Mouse (Mus musculus): ENCODE data around the gene Sf3b5. TPM values are rescaled to one million over a fixed set of nuclear protein-coding genes. Genes with fewer than 3 reads are reported as not detected.

The Sf3b5 gene
- polyA plus RNA-seq, 1 experiment from 2014 or later = 34.5 TPM

GRCm38 (mm10) chr10:12991953-12992352, 13.2 kb upstream of the Sf3b5 start:
- Histone ChIP-seq H3K4me3 (ENCODE audit: low read length) (no peak overlapping the region), H3K4me2 (ENCODE audit: low read depth, low read length) (no peak overlapping the region), H3K27me3 (ENCODE audit: control insufficient read depth, insufficient read depth, low read depth, low read length) (no peaks in the 10 kb centered on the region), H3K9me3 (ENCODE audit: control insufficient read depth, low read length) (no peaks in the 10 kb centered on the region), H3K36me3 (ENCODE audit: control insufficient read depth, insufficient read depth, low read length) (no peaks in the 10 kb centered on the region), H3K4me1 (replicated peaks; ENCODE audit: control insufficient read depth, insufficient read depth, low read length) (no peaks in the 10 kb centered on the region), H3K27ac (ENCODE audit: low read length) (no peak overlapping the region), H3K9ac (ENCODE audit: low read length) (no peak overlapping the region)
- ATAC-seq (ENCODE audit: low read depth) = no peak
- 78% methylated on average over 5 of the region's 5 CpGs for WGBS

- Histone ChIP-seq H3K27ac (ENCODE audit: low read length) (no peak overlapping the region), H3K4me1 (replicated peaks; ENCODE audit: control insufficient read depth, insufficient read depth, low read length) (no peaks in the 10 kb centered on the region), H3K4me3 (ENCODE audit: low read length) (no peak overlapping the region), H3K36me3 (ENCODE audit: control insufficient read depth, insufficient read depth, low read length) (no peaks in the 10 kb centered on the region), H3K27me3 (ENCODE audit: control insufficient read depth, insufficient read depth, low read depth, low read length) (no peaks in the 10 kb centered on the region), H3K9ac (ENCODE audit: low read length) (no peak overlapping the region), H3K9me3 (ENCODE audit: control insufficient read depth, low read length) (no peaks in the 10 kb centered on the region), H3K4me2 (ENCODE audit: low read depth, low read length) (no peak overlapping the region)
- WGBS = 87% methylated on average over 25 of the region's 25 CpGs
- no peak for ATAC-seq (ENCODE audit: low read depth)
These were observed 11.6 kb upstream of the Sf3b5 start for GRCm38 (mm10) chr10:12993411-12994039.

GRCm38 (mm10) chr10:12996736-12997477, 8.2 kb upstream of the Sf3b5 start:
- no peaks in the 10 kb centered on the region for H3K4me1 ChIP-seq (replicated peaks; ENCODE audit: control insufficient read depth, insufficient read depth, low read length)
- no peak overlapping the region for H3K27ac ChIP-seq (ENCODE audit: low read length)
- H3K9me3 ChIP-seq (ENCODE audit: control insufficient read depth, low read length) = no peaks in the 10 kb centered on the region
- peak; percentile 87 for ATAC-seq (ENCODE audit: low read depth)
- peak overlapping the region; percentile 17 for H3K4me2 ChIP-seq (ENCODE audit: low read depth, low read length)
- no peaks in the 10 kb centered on the region for H3K36me3 ChIP-seq (ENCODE audit: control insufficient read depth, insufficient read depth, low read length)
- no peaks in the 10 kb centered on the region for H3K27me3 ChIP-seq (ENCODE audit: control insufficient read depth, insufficient read depth, low read depth, low read length)
- H3K4me3 ChIP-seq (ENCODE audit: low read length) = no peak overlapping the region
- WGBS = 33% methylated on average over 17 of the region's 17 CpGs
- no peak overlapping the region for H3K9ac ChIP-seq (ENCODE audit: low read length)

- peak; percentile 100 for ATAC-seq (ENCODE audit: low read depth)
- WGBS = 3% methylated on average over 52 of the region's 52 CpGs
- Histone ChIP-seq H3K9me3 (ENCODE audit: control insufficient read depth, low read length) (no peaks in the 10 kb centered on the region), H3K27ac (ENCODE audit: low read length) (peak overlapping the region; percentile 64), H3K27me3 (ENCODE audit: control insufficient read depth, insufficient read depth, low read depth, low read length) (no peaks in the 10 kb centered on the region), H3K4me1 (replicated peaks; ENCODE audit: control insufficient read depth, insufficient read depth, low read length) (peaks cover 10% of the 10 kb centered on the region), H3K36me3 (ENCODE audit: control insufficient read depth, insufficient read depth, low read length) (no peaks in the 10 kb centered on the region; the same call in 1 of the 2 replicates), H3K4me3 (ENCODE audit: low read length) (peak overlapping the region; percentile 65), H3K9ac (ENCODE audit: low read length) (peak overlapping the region; percentile 76), H3K4me2 (ENCODE audit: low read depth, low read length) (peak overlapping the region; percentile 89)
These were observed 3.0 kb downstream of the Sf3b5 start for GRCm38 (mm10) chr10:13007876-13008736.

GRCm38 (mm10) chr10:13008737-13009121, 3.6 kb downstream of the Sf3b5 start:
- H3K4me2 ChIP-seq (ENCODE audit: low read depth, low read length) = peak overlapping the region; percentile 89
- H3K9me3 ChIP-seq (ENCODE audit: control insufficient read depth, low read length) = no peaks in the 10 kb centered on the region
- peak overlapping the region; percentile 65 for H3K4me3 ChIP-seq (ENCODE audit: low read length)
- peak overlapping the region; percentile 64 for H3K27ac ChIP-seq (ENCODE audit: low read length)
- H3K36me3 ChIP-seq (ENCODE audit: control insufficient read depth, insufficient read depth, low read length) = no peaks in the 10 kb centered on the region; the same call in 1 of the 2 replicates
- peaks cover 10% of the 10 kb centered on the region for H3K4me1 ChIP-seq (replicated peaks; ENCODE audit: control insufficient read depth, insufficient read depth, low read length)
- WGBS = 1% methylated on average over 29 of the region's 29 CpGs
- H3K27me3 ChIP-seq (ENCODE audit: control insufficient read depth, insufficient read depth, low read depth, low read length) = no peaks in the 10 kb centered on the region
- peak overlapping the region; percentile 76 for H3K9ac ChIP-seq (ENCODE audit: low read length)
- no peak; the same call in 1 of the 2 replicates for ATAC-seq (ENCODE audit: low read depth)

- Histone ChIP-seq H3K4me3 (ENCODE audit: low read length) (no peak overlapping the region), H3K4me2 (ENCODE audit: low read depth, low read length) (no peak overlapping the region), H3K27ac (ENCODE audit: low read length) (no peak overlapping the region), H3K27me3 (ENCODE audit: control insufficient read depth, insufficient read depth, low read depth, low read length) (no peaks in the 10 kb centered on the region), H3K36me3 (ENCODE audit: control insufficient read depth, insufficient read depth, low read length) (no peaks in the 10 kb centered on the region; the same call in 1 of the 2 replicates), H3K4me1 (replicated peaks; ENCODE audit: control insufficient read depth, insufficient read depth, low read length) (peaks cover 8% of the 10 kb centered on the region), H3K9ac (ENCODE audit: low read length) (no peak overlapping the region), H3K9me3 (ENCODE audit: control insufficient read depth, low read length) (no peaks in the 10 kb centered on the region)
- 64% methylated on average over 7 of the region's 7 CpGs for WGBS
- ATAC-seq (ENCODE audit: low read depth) = no peak
These were observed 8.9 kb downstream of the Sf3b5 start for GRCm38 (mm10) chr10:13014026-13014425.

- Histone ChIP-seq H3K4me3 (ENCODE audit: low read length) (no peak overlapping the region), H3K27me3 (ENCODE audit: control insufficient read depth, insufficient read depth, low read depth, low read length) (no peaks in the 10 kb centered on the region), H3K9me3 (ENCODE audit: control insufficient read depth, low read length) (no peaks in the 10 kb centered on the region), H3K36me3 (ENCODE audit: control insufficient read depth, insufficient read depth, low read length) (no peaks in the 10 kb centered on the region), H3K9ac (ENCODE audit: low read length) (no peak overlapping the region), H3K4me1 (replicated peaks; ENCODE audit: control insufficient read depth, insufficient read depth, low read length) (no peaks in the 10 kb centered on the region), H3K4me2 (ENCODE audit: low read depth, low read length) (no peak overlapping the region), H3K27ac (ENCODE audit: low read length) (no peak overlapping the region)
- 19% methylated on average over 4 of the region's 4 CpGs for whole genome bisulfite sequencing
- peak; percentile 78 for ATAC-seq (ENCODE audit: low read depth)
These were observed 11.4 kb downstream of the Sf3b5 start for GRCm38 (mm10) chr10:13016573-13016972.

- Histone ChIP-seq H3K27me3 (ENCODE audit: control insufficient read depth, insufficient read depth, low read depth, low read length) (no peaks in the 10 kb centered on the region), H3K27ac (ENCODE audit: low read length) (no peak overlapping the region), H3K36me3 (ENCODE audit: control insufficient read depth, insufficient read depth, low read length) (no peaks in the 10 kb centered on the region), H3K9ac (ENCODE audit: low read length) (no peak overlapping the region), H3K4me3 (ENCODE audit: low read length) (no peak overlapping the region), H3K9me3 (ENCODE audit: control insufficient read depth, low read length) (no peaks in the 10 kb centered on the region), H3K4me1 (replicated peaks; ENCODE audit: control insufficient read depth, insufficient read depth, low read length) (no peaks in the 10 kb centered on the region), H3K4me2 (ENCODE audit: low read depth, low read length) (no peak overlapping the region)
- ATAC-seq (ENCODE audit: low read depth) = peak; percentile 42; the same call in 1 of the 2 replicates
- 57% methylated on average over 7 of the region's 7 CpGs for WGBS
These were observed 13.4 kb downstream of the Sf3b5 start for GRCm38 (mm10) chr10:13018510-13018909.

GRCm38 (mm10) chr10:13019026-13019425, 13.9 kb downstream of the Sf3b5 start:
- no peak overlapping the region for H3K4me3 ChIP-seq (ENCODE audit: low read length)
- no peaks in the 10 kb centered on the region for H3K36me3 ChIP-seq (ENCODE audit: control insufficient read depth, insufficient read depth, low read length)
- no peak for ATAC-seq (ENCODE audit: low read depth)
- no peaks in the 10 kb centered on the region for H3K9me3 ChIP-seq (ENCODE audit: control insufficient read depth, low read length)
- H3K4me1 ChIP-seq (replicated peaks; ENCODE audit: control insufficient read depth, insufficient read depth, low read length) = no peaks in the 10 kb centered on the region
- H3K4me2 ChIP-seq (ENCODE audit: low read depth, low read length) = no peak overlapping the region
- H3K9ac ChIP-seq (ENCODE audit: low read length) = no peak overlapping the region
- H3K27ac ChIP-seq (ENCODE audit: low read length) = no peak overlapping the region
- H3K27me3 ChIP-seq (ENCODE audit: control insufficient read depth, insufficient read depth, low read depth, low read length) = no peaks in the 10 kb centered on the region
- 75% methylated on average over 5 of the region's 5 CpGs for WGBS
